Mouse (Mus musculus): ENCODE measurements around the gene Nr4a1. TPM values are rescaled to one million over a fixed set of nuclear protein-coding genes. Genes with fewer than 3 reads are reported as not detected.

Gene Nr4a1
- 467 TPM for total RNA-seq (2023)

GRCm38 (mm10) chr15:101253886-101254795, at the start of gene Nr4a1:
Gene Nr4a1, plus strand, starts transcription at chr15:101254269.

DNA sequence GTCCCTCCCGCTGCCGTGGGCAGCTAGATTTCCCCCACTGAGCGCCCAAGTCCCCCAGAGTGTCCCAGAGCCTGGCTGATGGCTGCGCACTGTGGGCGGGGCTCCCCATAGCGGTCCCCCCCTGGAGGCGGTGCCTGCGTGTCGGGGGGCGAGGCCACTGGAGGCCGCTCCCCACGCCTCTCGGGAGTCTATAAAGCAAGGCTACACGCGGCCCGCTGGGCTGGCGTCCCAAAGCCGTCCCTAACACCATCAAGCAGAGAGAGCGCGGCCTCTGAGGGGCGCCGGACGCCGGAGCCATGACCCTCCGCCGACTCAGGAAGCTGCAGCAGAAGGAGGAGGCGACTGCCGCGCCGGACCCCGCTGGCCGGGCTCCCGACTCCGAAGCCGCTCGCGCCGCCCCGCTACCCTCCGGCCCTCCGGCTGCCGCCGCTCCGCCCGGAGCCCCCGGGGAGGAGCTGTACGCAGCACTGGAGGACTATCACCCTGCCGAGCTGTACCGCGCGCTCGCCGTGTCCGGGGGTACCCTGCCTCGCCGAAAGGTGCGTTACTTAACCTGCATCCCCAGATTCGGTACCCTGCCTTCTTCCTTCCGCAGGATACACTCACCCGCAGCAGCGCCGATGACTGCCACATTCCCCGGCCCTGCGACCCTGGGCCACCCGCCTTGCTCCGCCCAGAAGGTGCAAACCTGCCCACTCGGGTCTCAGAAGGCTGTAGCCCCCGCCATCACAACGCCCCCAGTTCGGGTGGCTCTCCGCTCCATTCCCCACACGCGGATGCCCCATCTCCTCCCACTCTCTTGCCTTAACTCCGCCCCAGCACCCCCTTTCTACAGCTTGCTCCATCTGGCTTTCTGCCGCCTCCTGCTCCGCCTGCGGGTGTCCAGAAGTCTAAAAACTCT, 29.8 kb upstream of the Nr4a1 start, which contains the start of gene Grasp:
Gene Grasp, plus strand, starts transcription at position 183 of the 901 bp plus-strand sequence.

GRCm38 (mm10) chr15:101283911-101284750, 30.1 kb downstream of the Nr4a1 start, which contains the start of gene Atg101:
Gene Atg101, plus strand, starts transcription at chr15:101284272.

GRCm38 (mm10) chr15:101293025-101293621, 39.1 kb downstream of the Nr4a1 start, which contains the start of gene 6030408B16Rik:
Gene 6030408B16Rik, plus strand, starts transcription at chr15:101293212.

Other genes starting within 250 kb of the Nr4a1 start
- gene Gm47841, start 206.9 kb upstream of the Nr4a1 start, total RNA-seq (2023): not detected
- not detected for gene Fignl2, start 175.7 kb upstream of the Nr4a1 start, total RNA-seq (2023)
- gene Ankrd33, start 138.5 kb upstream of the Nr4a1 start, total RNA-seq (2023): not detected
- gene Acvrl1, start 125.7 kb upstream of the Nr4a1 start, total RNA-seq (2023): 7.3 TPM
- gene Acvr1b, start 80.2 kb upstream of the Nr4a1 start, total RNA-seq (2023): 27.9 TPM
- 11.8 TPM for gene Grasp, start 30.1 kb upstream of the Nr4a1 start, total RNA-seq (2023)
- 74.8 TPM for gene Atg101, start 30.0 kb downstream of the Nr4a1 start, total RNA-seq (2023)
- gene 6030408B16Rik, start 38.9 kb downstream of the Nr4a1 start, total RNA-seq (2023): 2.3 TPM
- 1.3 TPM for gene Krt80, start 115.9 kb downstream of the Nr4a1 start, total RNA-seq (2023)
- gene Krt7, start 156.8 kb downstream of the Nr4a1 start, total RNA-seq (2023): not detected
- not detected for gene Krt87, start 184.5 kb downstream of the Nr4a1 start, total RNA-seq (2023)
- gene Krt88, start 193.5 kb downstream of the Nr4a1 start, total RNA-seq (2023): not detected
- gene Krt81, start 209.5 kb downstream of the Nr4a1 start, total RNA-seq (2023): not detected
- gene Krt86, start 219.2 kb downstream of the Nr4a1 start, total RNA-seq (2023): not detected
- gene Krt83, start 237.2 kb downstream of the Nr4a1 start, total RNA-seq (2023): not detected

Measured in CD8-positive naive resting alpha-beta T cell, adult 57 days (primary cell).